Mouse (Mus musculus) ES-CJ7 (cell line): ENCODE data around the gene Rsg1.
A peak's percentile ranks its signal among the peaks of the same experiment; 100 is the strongest.

Experiments
- DNase-seq: peaks from one replicate; pipeline ENCODE4 v3.0.0; 2011; ENCODE audit warnings: low read depth, low spot score

Rsg1 gene

GRCm38 (mm10) chr4:141213770-141214336, at the start of gene Rsg1:
Gene Rsg1 (plus strand): TSS chr4:141213956.
- DNase-seq, result peak; percentile 95

DNA sequence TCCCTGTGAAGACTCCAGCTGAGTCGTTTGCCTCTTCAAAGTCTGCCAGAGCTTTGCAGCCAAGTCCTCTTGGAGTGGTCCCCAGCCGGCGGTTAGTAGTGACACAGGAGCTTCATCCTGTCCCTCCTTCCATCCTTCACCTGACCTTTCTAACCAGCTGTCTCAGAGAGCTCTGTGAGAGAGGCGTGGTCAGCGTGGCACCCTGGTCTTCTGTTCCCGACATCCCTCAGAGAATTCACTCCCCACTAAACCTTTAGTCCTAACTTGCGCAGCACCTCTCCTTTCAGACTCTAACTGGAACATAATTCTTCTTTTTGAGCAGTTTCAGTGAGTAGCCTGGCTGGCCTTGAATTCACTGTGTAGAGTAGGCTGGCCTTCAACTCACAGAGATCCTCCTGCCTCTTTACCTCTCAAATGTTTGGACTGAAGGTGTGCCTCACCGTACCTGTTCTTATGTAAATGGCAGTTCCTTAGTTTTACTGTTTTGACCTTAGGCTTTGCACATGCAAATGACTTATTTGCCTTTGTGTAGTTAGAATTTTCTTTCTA, 47.9 kb upstream of the Rsg1 start:
- DNase-seq, result peak; percentile 95

- peak; percentile 73 for DNase-seq
These were observed 46.6 kb upstream of the Rsg1 start for GRCm38 (mm10) chr4:141167156-141167555.

DNA sequence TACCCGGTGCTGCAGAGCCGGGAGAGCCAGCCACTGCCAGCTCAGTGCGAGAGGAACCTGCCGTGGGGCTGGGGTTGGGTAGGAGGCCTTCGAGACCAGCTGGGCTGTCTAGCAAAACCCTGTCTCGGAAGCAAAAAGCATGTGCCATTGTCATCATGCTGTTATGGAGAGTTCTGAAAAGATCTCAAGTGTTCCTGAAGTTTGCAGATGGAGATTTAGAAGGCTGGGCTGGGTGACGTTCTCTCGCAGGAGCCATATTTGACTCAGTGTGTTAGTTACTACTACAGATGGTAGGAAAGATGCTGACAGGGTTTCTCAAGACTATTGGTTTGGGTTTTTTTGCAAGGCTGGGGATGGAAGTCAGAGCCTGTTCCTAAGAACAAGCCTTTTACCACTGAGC, 41.6 kb upstream of the Rsg1 start:
- DNase-seq, result no peak

- no peak for DNase-seq
These were observed 38.0 kb upstream of the Rsg1 start for GRCm38 (mm10) chr4:141175783-141176182.

DNA sequence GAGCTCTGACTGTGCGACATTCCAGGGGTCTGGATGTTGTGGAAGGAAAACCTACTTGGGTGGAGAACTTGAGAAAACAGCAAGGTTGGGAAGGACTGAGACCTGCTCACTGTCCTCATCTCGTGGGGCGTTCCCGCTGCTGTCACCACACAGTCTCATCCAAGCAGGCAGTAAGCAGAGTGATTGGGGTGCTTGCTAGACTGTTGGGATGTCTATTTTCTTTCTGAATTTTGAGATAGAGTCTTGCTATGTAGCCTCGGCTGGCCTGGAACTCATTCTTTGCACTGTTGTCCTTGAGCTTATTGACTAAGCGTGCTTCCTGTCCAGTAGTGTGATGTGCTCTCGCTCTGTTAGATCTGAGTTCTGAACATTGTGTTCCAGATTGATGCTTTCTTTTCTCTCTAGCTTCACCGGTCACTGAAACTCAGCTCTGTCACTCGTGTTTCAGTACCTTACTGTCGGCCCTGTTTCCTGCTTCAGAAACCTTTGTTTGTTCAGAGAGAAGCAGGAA, 37.4 kb upstream of the Rsg1 start:
- no peak for DNase-seq

- DNase-seq, result no peak
These were observed 35.3 kb upstream of the Rsg1 start for GRCm38 (mm10) chr4:141178500-141178899.

GRCm38 (mm10) chr4:141180831-141181230, 32.9 kb upstream of the Rsg1 start:
- DNase-seq, result no peak

- DNase-seq, result no peak
These were observed 31.8 kb upstream of the Rsg1 start for GRCm38 (mm10) chr4:141181981-141182380.

GRCm38 (mm10) chr4:141183932-141184331, 29.8 kb upstream of the Rsg1 start:
- no peak for DNase-seq

DNA sequence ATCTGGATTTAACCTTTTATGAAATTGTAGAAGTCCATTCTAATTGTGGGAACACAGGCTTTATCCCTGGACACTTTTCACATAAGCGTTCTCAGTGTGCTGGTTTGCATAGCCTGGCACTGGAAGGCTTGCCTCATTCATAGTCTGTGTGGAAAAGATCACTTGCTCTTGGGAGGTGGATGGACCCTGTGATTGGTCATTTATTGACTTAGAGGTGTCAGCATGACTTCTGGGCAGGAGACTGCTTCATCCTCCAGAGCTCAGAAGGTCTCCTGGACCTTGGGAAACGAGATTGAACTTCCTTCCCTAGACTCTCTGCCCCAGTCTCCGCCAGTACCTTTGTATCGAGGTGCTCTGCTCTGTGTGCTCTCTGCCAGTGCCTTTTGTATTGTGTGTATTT, 29.3 kb upstream of the Rsg1 start:
- no peak for DNase-seq

DNA sequence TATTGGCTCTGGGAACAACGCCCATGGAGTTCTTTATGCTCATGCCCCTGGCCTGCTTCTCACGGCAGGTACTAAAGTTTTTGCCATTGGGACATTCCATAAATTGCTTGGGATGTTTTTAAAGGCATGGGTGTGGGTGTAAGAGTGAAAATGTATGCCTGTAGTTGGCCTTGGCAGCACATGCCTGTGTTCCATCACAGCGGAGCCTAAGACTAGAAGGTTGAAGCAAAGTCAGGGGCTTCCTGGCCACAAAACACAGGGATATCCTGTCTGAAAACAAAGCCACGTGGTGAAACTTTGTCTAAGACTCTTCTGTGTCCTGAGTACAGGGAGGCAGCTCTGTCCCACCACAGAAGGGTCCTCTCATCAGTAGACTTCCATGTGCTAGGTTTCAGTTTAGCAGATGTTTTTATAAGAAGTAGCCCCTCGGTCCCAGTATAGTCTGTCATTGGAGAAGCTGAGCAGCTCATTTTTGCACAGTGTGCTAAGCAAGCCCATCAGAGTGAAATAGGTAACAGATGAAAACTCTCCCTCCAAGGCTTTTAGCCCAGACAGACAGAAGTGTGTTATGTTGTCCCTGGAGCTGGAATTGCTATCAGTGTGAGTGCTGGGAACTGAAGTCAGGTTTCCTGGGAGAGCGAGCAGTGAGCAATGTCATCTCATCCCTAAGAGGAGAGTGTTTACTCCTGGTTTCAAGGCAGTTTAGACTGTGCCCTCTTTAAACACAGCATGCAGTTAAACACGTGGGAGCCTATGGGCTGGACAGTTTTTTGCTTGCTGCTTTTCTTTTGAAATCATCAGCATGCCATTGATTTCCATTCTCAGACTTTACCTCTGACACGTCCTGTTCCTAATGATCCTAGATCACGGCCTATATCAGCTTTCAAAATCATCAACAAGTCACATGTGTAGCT, 26.6 kb upstream of the Rsg1 start:
- DNase-seq, result no peak

- DNase-seq, result no peak
These were observed 22.5 kb upstream of the Rsg1 start for GRCm38 (mm10) chr4:141191294-141191693.

DNA sequence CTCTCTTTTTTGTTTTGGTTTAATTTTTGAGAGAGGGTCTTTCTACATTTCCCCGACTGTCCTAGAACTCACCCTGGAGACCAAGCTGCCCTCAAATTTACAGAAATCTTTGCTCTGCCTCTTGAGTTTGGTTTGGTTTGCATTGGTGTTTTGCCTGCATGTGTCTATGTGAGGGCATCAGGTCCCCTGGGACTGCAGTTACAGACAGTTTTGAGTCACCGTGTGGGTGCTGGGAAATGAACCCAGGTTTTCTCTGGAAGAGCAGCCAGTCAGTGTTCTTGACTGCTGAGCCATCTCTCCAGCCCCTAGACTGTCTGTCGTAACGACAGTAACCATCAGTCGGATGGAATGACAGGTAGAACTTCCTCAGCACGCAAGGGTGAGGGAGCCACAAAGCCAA, 19.2 kb upstream of the Rsg1 start:
- DNase-seq, result no peak

DNA sequence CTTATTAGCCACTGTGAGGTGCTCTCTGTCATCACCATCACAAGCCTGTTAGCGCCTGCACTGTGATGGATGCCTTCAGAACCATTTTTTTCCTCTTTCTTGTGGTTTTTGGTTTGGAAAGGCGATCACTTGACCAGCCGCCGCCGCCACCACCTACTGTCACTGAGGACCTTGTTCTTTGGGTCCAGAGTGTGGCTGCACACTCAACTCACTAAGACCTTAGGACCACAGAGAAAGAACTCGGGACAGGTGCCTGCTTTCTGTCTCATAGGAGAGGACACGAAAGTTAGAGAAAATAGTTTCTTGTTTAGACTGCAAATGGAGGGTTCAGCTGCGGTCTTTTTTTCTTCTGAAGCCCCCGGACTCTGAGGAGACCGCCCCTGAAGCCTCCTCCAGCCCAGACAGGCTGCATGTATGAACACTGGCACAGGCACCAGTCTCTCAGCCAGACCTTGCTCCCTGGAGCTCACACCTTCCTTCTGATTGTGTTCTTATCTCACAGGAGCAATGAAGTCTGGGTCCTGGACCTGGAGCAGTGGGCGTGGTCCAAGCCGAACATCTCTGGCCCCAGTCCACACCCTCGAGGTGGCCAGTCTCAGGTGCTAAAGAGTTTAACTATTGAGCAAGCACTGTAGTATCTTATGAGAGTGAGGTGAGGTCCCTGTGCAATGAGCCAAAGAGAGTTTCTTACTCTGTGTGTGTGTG, 16.6 kb upstream of the Rsg1 start:
- peak; percentile 38 for DNase-seq

- DNase-seq, result peak; percentile 65
These were observed 16.1 kb upstream of the Rsg1 start for GRCm38 (mm10) chr4:141197686-141198035.

DNA sequence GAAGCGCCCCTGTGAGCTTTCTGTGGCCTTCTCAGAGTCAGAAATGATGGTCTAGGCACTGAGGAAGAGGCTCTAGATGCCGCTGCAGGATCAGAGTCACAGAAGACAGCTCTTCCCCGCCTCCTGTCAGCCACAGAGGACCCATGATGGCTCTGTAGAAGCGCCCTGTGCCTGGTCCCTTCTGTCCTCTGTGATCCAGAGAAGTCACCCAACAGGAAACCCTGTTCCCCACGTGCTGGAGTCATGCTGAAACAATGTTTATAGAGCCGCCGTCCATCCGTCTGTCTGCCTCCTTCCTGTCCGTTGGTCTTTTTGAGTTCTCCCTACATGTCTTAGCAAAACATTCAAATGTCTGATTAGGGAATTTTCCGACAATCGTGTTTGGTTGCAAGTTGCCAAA, 12.8 kb upstream of the Rsg1 start:
- no peak for DNase-seq

DNA sequence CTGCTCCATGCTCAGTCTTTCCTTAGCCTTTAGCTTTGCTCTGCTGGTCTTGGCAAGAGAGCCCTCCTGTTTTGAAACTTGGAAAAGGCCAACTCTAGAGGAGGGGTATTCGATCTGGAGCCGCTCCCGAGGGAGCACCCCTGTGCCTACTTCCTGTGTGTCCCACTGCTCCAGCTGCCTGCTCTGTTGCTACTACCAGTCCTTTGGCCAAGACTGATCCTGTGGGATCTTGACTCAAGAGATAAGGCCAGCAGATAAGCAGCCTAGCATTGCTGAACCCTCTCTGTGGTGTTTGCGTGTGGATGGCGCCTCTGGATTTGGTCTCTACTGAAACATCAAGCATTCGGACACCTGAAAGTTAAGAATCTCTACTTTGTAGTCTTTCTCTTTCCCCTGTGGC, 11.6 kb upstream of the Rsg1 start:
- no peak for DNase-seq

GRCm38 (mm10) chr4:141204580-141205061, 9.1 kb upstream of the Rsg1 start:
- DNase-seq, result peak; percentile 67

GRCm38 (mm10) chr4:141207081-141207480, 6.7 kb upstream of the Rsg1 start:
- DNase-seq, result no peak

GRCm38 (mm10) chr4:141210524-141211219, 3.1 kb upstream of the Rsg1 start:
- no peak for DNase-seq
